Mouse (Mus musculus) G1E (cell line): Measurements from ENCODE around the gene Gm11037. TPM values are rescaled to one million over a fixed set of nuclear protein-coding genes. Genes with fewer than 3 reads are reported as not detected.

Source experiments
- ATAC-seq: 2 replicates; pipeline ENCODE4 v1.8.0; 2016; ENCODE audit warnings: mild to moderate bottlenecking; ENCODE audit not compliant: insufficient number of reproducible peaks, poor library complexity, low FRiP score, severe bottlenecking; ENCODE audit errors: extremely low read depth
- DNase-seq: peaks from one replicate; pipeline ENCODE4 v3.0.0; 2012; ENCODE audit warnings: low spot score
- H3K27me3 ChIP-seq: 2 replicates; pipeline ENCODE4 v1.6.1; 2012; ENCODE audit warnings: mild to moderate bottlenecking, low read length, inconsistent platforms; ENCODE audit not compliant: insufficient read depth
- H3K36me3 ChIP-seq: replicated peaks from 2 replicates; pipeline ENCODE3; 2012; ENCODE audit warnings: mild to moderate bottlenecking, inconsistent platforms
- H3K4me1 ChIP-seq: 2 replicates; pipeline ENCODE4 v1.6.1; 2012; ENCODE audit warnings: low read depth, low read length, inconsistent platforms, mixed read lengths; ENCODE audit not compliant: insufficient read depth
- H3K4me3 ChIP-seq: 2 replicates; pipeline ENCODE4 v1.5.1; 2012; ENCODE audit warnings: low read depth, mild to moderate bottlenecking, inconsistent platforms, low read length, moderate library complexity, mixed read lengths
- H3K9me3 ChIP-seq: replicated peaks from 2 replicates; pipeline ENCODE4 v1.6.1; 2012; ENCODE audit warnings: inconsistent platforms
- CTCF ChIP-seq: IDR thresholded peaks from 2 replicates; pipeline ENCODE4 v1.5.1; 2012; ENCODE audit warnings: low read depth, low read length, inconsistent platforms, mixed read lengths
- GATA1 ChIP-seq: IDR thresholded peaks from 2 replicates; pipeline ENCODE4 v1.6.1; 2012; ENCODE audit warnings: borderline replicate concordance, low read length, inconsistent platforms, mixed read lengths
- GATA2 ChIP-seq: IDR thresholded peaks from 2 replicates; pipeline ENCODE4 v1.6.1; 2012; ENCODE audit warnings: low read depth, low read length, inconsistent platforms, borderline replicate concordance
- POLR2AphosphoS5 ChIP-seq: IDR thresholded peaks from 2 replicates; pipeline ENCODE4 v1.6.1; 2012; ENCODE audit warnings: low read depth, low read length, inconsistent platforms; ENCODE audit not compliant: insufficient replicate concordance
- TAL1 ChIP-seq: conservative IDR thresholded peaks from 2 replicates; pipeline ENCODE4 v1.6.1; 2012; ENCODE audit warnings: low read depth, low read length, inconsistent platforms, mixed read lengths
- polyA plus RNA-seq: library from polyadenylated mRNA; stranded (reverse); fragments of >175 nt; gene quantifications from 2 replicates; pipeline ENCODE4 v1.2.3, GENCODE M21; 2012
- total RNA-seq, 2 experiments: library from RNA; stranded (forward) in 1 of 2; stranded (reverse) in 1 of 2; fragments of 200-1000 nt in 1 of 2; fragments of >200 nt in 1 of 2; fragmentation: Nextera tagmentation in 1 of 2; gene quantifications; 2 replicates each; pipeline ENCODE4 v1.2.3; 2014 to 2017

Gm11037 gene
- total and polyA plus RNA-seq, 3 experiments = not detected

- Histone ChIP-seq H3K36me3 (peaks cover 91% of the 10 kb centered on the region), H3K4me3 (no peak overlapping the region), H3K27me3 (no peaks in the 10 kb centered on the region), H3K4me1 (peaks cover 23% of the 10 kb centered on the region), H3K9me3 (peaks cover 5% of the 10 kb centered on the region; the same call in 1 of the 2 replicates)
- TF ChIP-seq CTCF (no peak), POLR2AphosphoS5 (no peak), GATA1 (no peak)
- DNase-seq (no peak), ATAC-seq (no peak)
Observed at GRCm38 (mm10) chr2:131147043-131147365, 13.7 kb downstream of the Gm11037 start.

GRCm38 (mm10) chr2:131148353-131149253, 15.3 kb downstream of the Gm11037 start:
- DNase-seq = no peak
- ATAC-seq = no peak
- Histone ChIP-seq H3K27me3 (no peaks in the 10 kb centered on the region), H3K4me3 (no peak overlapping the region), H3K4me1 (peaks cover 18% of the 10 kb centered on the region), H3K9me3 (peaks cover 5% of the 10 kb centered on the region; the same call in 1 of the 2 replicates), H3K36me3 (peaks cover 96% of the 10 kb centered on the region)
- TF ChIP-seq CTCF (no peak), GATA1 (no peak), GATA2 (no peak), TAL1 (no peak), POLR2AphosphoS5 (no peak)

GRCm38 (mm10) chr2:131149254-131149578, 15.9 kb downstream of the Gm11037 start:
- TF ChIP-seq TAL1 (no peak), POLR2AphosphoS5 (no peak), GATA2 (no peak), CTCF (no peak), GATA1 (no peak)
- DNase-seq (no peak), ATAC-seq (no peak)
- Histone ChIP-seq H3K36me3 (peaks cover 98% of the 10 kb centered on the region), H3K9me3 (peaks cover 5% of the 10 kb centered on the region; the same call in 1 of the 2 replicates), H3K27me3 (no peaks in the 10 kb centered on the region), H3K4me3 (no peak overlapping the region), H3K4me1 (peaks cover 18% of the 10 kb centered on the region)

GRCm38 (mm10) chr2:131152166-131152730, 19.0 kb downstream of the Gm11037 start:
- H3K4me3 ChIP-seq = no peak overlapping the region

GRCm38 (mm10) chr2:131154036-131154435, 20.7 kb downstream of the Gm11037 start:
- no peak for ATAC-seq
- Histone ChIP-seq H3K4me1 (peaks cover 32% of the 10 kb centered on the region), H3K4me3 (no peak overlapping the region), H3K36me3 (peaks cover 86% of the 10 kb centered on the region), H3K9me3 (no peaks in the 10 kb centered on the region), H3K27me3 (no peaks in the 10 kb centered on the region)
- TF ChIP-seq GATA1 (no peak), POLR2AphosphoS5 (no peak), TAL1 (no peak), CTCF (no peak), GATA2 (no peak)
- no peak for DNase-seq

More at GRCm38 (mm10) chr2:131152166-131152730, 19.0 kb downstream of the Gm11037 start:
- DNase-seq (no peak), ATAC-seq (peak; percentile 54; the same call in 1 of the 2 replicates)
- Histone ChIP-seq H3K4me1 (peaks cover 17% of the 10 kb centered on the region), H3K36me3 (peaks cover 96% of the 10 kb centered on the region), H3K27me3 (no peaks in the 10 kb centered on the region), H3K9me3 (no peaks in the 10 kb centered on the region)
- 0 out of 2 replicates have a peak, but pooled peaks have one; percentile 24 for TF ChIP-seq TAL1
- no peak for TF ChIP-seq POLR2AphosphoS5

- H3K36me3 ChIP-seq = peaks cover 58% of the 10 kb centered on the region
- DNase-seq (no peak), ATAC-seq (no peak)
- H3K9me3 ChIP-seq = no peaks in the 10 kb centered on the region
- H3K27me3 ChIP-seq = no peaks in the 10 kb centered on the region
- H3K4me1 ChIP-seq = peaks cover 49% of the 10 kb centered on the region
- no peak overlapping the region for H3K4me3 ChIP-seq
- TF ChIP-seq GATA2 (no peak), POLR2AphosphoS5 (no peak), CTCF (no peak)
Observed at GRCm38 (mm10) chr2:131156987-131157386, 23.7 kb downstream of the Gm11037 start.
